In the genomic region with DNA sequence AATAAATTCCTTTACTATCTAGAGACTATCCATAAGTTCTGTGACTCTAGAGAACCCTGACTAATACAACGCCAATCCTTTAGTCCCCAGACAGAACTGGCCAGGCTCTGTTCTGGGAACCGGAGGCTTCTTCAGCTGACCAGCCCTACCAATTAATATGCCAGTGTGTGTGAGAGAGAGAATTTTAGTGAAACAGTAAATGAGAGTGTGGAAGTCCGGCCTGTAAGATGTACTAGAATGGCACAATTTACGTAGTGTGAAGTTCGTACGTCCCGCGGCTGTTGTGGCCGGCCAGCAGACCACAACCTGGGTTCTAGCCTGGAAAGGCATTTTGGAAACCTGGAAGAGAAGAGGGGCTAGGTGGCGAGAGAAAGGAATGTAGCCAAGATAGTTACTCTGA, we compare ENCODE assay signal across 5 mouse cellular contexts.
DNase-seq lines count a peak whose midpoint lies in the region.
"Not testable (repeated sequence)": the region's sequence is repeated elsewhere in the genome, so short reads cannot be mapped to it uniquely, and the experiment has no call there.

No protein-coding gene starts in this region.

- peak; percentile 1 for DNase-seq in adrenal gland, postnatal 14 days
- peak; percentile 1 for DNase-seq in gastrocnemius, postnatal 14 days
- DNase-seq in left cerebral cortex, postnatal 4 days, result peak; percentile 0
- peak; percentile 1 for DNase-seq in ovary, postnatal 36 days (ENCODE audit: low spot score)
- peak; percentile 4 for DNase-seq in urinary bladder, postnatal 10 days (ENCODE audit: low spot score)

- intact Hi-C loops in gastrocnemius, postnatal 14 days (cut with DNase I; ENCODE audit: low total_unique reads); left cerebral cortex, postnatal 4 days (cut with DNase I): not testable (repeated sequence)

Comparison
In these comparisons a context has a peak if more than half of its experiments do, and no peak if none do; other contexts are left out.
1. Peak in every context shown above with its lines: DNase-seq.